Mouse (Mus musculus) brain, adult 10 weeks (tissue): ENCODE data around the gene Rtl8c. TPM values are rescaled to one million over a fixed set of nuclear protein-coding genes. Genes with fewer than 3 reads are reported as not detected.

Experiments
- polyA plus RNA-seq: library from polyadenylated mRNA; stranded (reverse); fragments of 350-450 nt; fragmentation: Illumina TruSeq; extraction: RNeasy Lipid Tissue Mini Kit (QIAGEN cat#74804); gene quantifications from one replicate; pipeline ENCODE4 v1.2.3, GENCODE M21; 2015; ENCODE audit warnings: low read depth, low replicate concordance

Gene Rtl8c
- 305 TPM for polyA plus RNA-seq

GRCm38 (mm10) chrX:53607242-53608121 lies at the start of gene Rtl8c:
Rtl8c (plus strand) TSS chrX:53608032.

GRCm38 (mm10) chrX:53608879-53609278 lies 1.0 kb downstream of the Rtl8c start, which contains the start of gene Gm14597:
Gm14597 (minus strand) TSS chrX:53608979.

GRCm38 (mm10) chrX:53642980-53643961 lies 35.4 kb downstream of the Rtl8c start, which contains the start of gene Rtl8a:
Rtl8a (minus strand) TSS chrX:53643682.

Other genes with a start within 250 kb of the Rtl8c start
- 21.9 TPM for gene Mospd1, start 237.5 kb upstream of the Rtl8c start, polyA plus RNA-seq
- gene Etd, start 173.1 kb upstream of the Rtl8c start, polyA plus RNA-seq: not detected
- not detected for gene Gm14597, start 947 bp downstream of the Rtl8c start, polyA plus RNA-seq
- 231 TPM for gene Rtl8a, start 35.6 kb downstream of the Rtl8c start, polyA plus RNA-seq
- gene Rtl8b, start 62.4 kb downstream of the Rtl8c start, polyA plus RNA-seq: 263 TPM
- gene 4930502E18Rik, start 116.8 kb downstream of the Rtl8c start, polyA plus RNA-seq: 0.86 TPM
- not detected for gene 1700013H16Rik, start 149.8 kb downstream of the Rtl8c start, polyA plus RNA-seq
- gene Zfp36l3, start 168.4 kb downstream of the Rtl8c start, polyA plus RNA-seq: not detected
- 2.4 TPM for gene Xlr, start 189.7 kb downstream of the Rtl8c start, polyA plus RNA-seq